Mouse (Mus musculus): ENCODE data around the gene Mfap1a. TPM values are rescaled to one million over a fixed set of nuclear protein-coding genes. Genes with fewer than 3 reads are reported as not detected.

The Mfap1a gene
- total RNA-seq, 2 experiments from 2014 or later = 33.0 to 34.3 TPM

DNA sequence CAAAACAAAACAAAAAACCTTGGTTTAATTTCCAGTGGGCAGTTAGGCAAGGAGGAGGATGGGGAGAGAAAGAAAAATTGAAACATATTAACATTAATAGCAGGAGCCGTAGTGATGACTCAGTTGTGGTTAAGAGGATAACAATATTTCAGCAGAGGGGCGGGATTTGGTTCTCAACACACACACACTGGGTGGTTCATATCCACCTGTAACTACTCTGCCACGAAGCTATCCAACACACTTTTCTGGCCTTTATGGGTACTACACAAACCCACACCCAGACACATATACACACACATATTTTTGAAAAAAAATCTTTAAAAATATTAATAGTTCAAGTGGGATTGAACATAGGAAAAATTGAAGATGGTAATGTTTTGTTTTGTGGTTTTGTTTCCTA lies 59.5 kb downstream of the Mfap1a start:
- no peak for DNase-seq (ENCODE audit: low spot score in 2 of 2)
- intact Hi-C loops (cut with DNase I) = loop anchor here (5.0 kb wide), 1 partner anchor 35 kb away; the partner anchor contains the start of genes Catsper2 and Pdia3

DNA sequence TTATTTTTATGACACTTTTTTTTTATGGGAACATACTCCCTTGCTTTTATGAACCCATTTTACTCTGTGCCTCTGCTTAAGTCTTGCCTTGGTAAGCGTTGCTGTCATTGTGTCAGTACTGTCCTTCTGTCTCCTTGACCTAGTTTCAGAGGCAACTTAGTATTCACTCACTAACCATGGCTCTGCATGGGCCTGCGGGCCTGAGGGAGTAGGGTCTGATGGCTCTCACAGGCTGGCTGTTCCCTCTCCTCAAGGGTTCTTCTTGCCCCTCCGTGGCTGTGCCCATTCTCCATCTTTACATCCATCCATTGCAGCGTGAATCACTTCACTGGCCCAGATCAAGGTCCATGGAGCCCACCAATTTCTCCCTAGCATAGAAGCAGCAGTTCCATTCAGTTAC lies 60.0 kb downstream of the Mfap1a start:
- intact Hi-C loops (cut with DNase I) = loop anchor here (5.0 kb wide), 1 partner anchor 34 kb away; the partner anchor contains the start of genes Catsper2 and Pdia3
- DNase-seq (ENCODE audit: low spot score in 2 of 2) = no peak

DNA sequence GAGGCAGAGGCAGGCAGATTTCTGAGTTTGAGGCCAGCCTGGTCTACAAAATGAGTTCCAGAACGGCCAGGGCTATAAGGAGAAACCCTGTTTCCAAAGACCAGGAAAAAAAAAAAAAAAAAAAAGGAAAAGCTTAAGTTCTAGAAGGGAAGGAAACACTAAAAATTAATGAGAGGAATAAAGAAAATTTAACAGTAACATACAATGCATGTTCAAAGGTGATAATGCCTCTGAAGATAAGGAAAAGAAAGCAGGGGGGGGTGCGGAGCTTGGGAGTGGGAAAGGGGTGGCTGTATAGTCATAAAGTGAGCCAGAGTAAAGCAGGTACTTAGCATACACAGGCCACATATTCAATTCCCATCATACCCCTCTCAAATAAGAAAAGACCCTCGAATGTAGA lies 61.3 kb downstream of the Mfap1a start:
- intact Hi-C loops (cut with DNase I) = loop anchor here (5.0 kb wide), 1 partner anchor 33 kb away; the partner anchor contains the start of genes Catsper2 and Pdia3

DNA sequence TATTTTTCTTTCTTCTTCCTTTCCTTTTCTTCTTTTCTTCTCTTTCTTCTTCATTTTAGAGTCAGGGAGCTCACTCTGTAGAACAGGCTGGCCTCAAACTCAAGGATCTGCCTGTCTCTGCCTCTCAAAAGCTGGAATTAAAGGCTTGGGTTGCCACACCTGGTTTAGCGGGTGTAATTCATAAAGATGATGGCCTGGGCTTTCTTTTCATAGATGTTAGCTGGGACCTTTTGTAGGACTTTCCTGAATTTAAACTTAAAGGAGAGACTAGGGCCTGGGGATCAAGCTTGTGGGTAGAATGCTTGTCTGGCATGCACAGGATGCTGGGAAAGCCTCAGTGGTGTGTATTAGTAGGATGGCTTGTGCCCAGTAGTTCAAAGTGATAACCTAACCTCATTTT lies 62.3 kb downstream of the Mfap1a start, which contains the start of gene Ell3:
Gene Ell3, minus strand, starts transcription at position 101 of the 400 bp plus-strand sequence.
- intact Hi-C loops (cut with DNase I) = no loop called here
- DNase-seq (ENCODE audit: low spot score in 2 of 2) = no peak

More for the DNA sequence above, 61.3 kb downstream of the Mfap1a start:
- DNase-seq (ENCODE audit: low spot score in 2 of 2) = no peak

DNA sequence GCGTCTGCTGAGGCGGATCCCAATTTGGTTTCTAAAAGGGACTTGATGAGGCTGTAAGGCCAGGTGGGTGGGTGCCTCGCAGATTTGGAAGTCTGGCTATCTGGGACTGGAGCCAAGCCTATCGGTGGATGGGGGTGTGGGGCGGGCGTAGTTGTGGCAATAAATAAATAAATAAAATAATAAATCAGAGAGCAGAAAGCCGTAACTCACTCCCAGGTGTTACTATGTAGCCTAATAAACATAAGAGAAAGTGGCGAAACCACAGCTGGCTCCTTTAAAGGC lies 63.5 kb downstream of the Mfap1a start:
- DNase-seq (ENCODE audit: low spot score in 2 of 2) = no peak
- intact Hi-C loops (cut with DNase I) = no loop called here

GRCm38 (mm10) chr2:121442259-121443067 lies 64.0 kb downstream of the Mfap1a start:
- intact Hi-C loops (cut with DNase I) = no loop called here

More at GRCm38 (mm10) chr2:121442259-121443067, 64.0 kb downstream of the Mfap1a start:
- DNase-seq (ENCODE audit: low spot score in 2 of 2) = no peak

Small RNA genes lying within 50 kb of the gene (microRNA-seq; reads per million reads assigned to microRNA genes)
- not detected for gene Gm22953

Other genes starting within 250 kb of the Mfap1a start
- 100 to 1,000 TPM; 125 to 148 TPM for gene Trp53bp1, start 235.3 kb downstream of the Mfap1a start, total RNA-seq (2021)
- 100 to 1,000 TPM; 594 to 651 TPM for gene Map1a, start 217.1 kb downstream of the Mfap1a start, total RNA-seq (2021)
- 100 to 1,000 TPM; 105 to 126 TPM for gene Ppip5k1, start 151.3 kb downstream of the Mfap1a start, total RNA-seq (2021)
- gene Ckmt1, start 149.0 kb downstream of the Mfap1a start, total RNA-seq (2021) = 100 to 1,000 TPM; 350 to 364 TPM
- gene Strc, start 119.5 kb downstream of the Mfap1a start, total RNA-seq (2021) = under 1 TPM; 0.23 to 0.30 TPM
- gene Pdia3, start 92.9 kb downstream of the Mfap1a start, total RNA-seq (2021) = 100 to 1,000 TPM; 172 to 201 TPM
- gene Catsper2, start 92.9 kb downstream of the Mfap1a start, total RNA-seq (2021) = 1 to 10 TPM; 3.4 to 5.3 TPM
- under 1 TPM in 1 of 2 experiments, not detected in 1; 0.20 TPM for gene Ell3, start 62.4 kb downstream of the Mfap1a start, total RNA-seq (2021)
- 100 to 1,000 TPM; 171 to 191 TPM for gene Serf2, start 57.5 kb downstream of the Mfap1a start, total RNA-seq (2021)
- gene Hypk, start 53.4 kb downstream of the Mfap1a start, total RNA-seq (2021) = 10 to 100 TPM; 20.3 to 22.6 TPM
- gene Serinc4, start 49.9 kb downstream of the Mfap1a start, total RNA-seq (2021) = under 1 TPM; 0.27 to 0.39 TPM
- 10 to 100 TPM; 40.1 to 42.3 TPM for gene Mfap1b, start 32.6 kb downstream of the Mfap1a start, total RNA-seq (2021)
- 1 to 10 TPM; 4.7 to 4.9 TPM for gene Wdr76, start 58 bp upstream of the Mfap1a start, total RNA-seq (2021)

All from left cerebral cortex, postnatal 36 days (tissue).